Mouse (Mus musculus) brown adipose tissue, adult 24 weeks (tissue): Measurements from ENCODE around the gene Deaf1. TPM values are rescaled to one million over a fixed set of nuclear protein-coding genes. Genes with fewer than 3 reads are reported as not detected.
A peak's percentile ranks its signal among the peaks of the same experiment; 100 is the strongest.

ENCODE experiments used
- H3K27ac ChIP-seq: fragments of 200-500 bp; replicated peaks from 2 replicates; pipeline ENCODE4 v1.5.1; 2012; ENCODE audit warnings: low read depth, mild to moderate bottlenecking, low read length
- H3K4me1 ChIP-seq: fragments of 200-500 bp; 2 replicates; pipeline ENCODE4 v1.6.1; 2012; ENCODE audit warnings: low read length, mixed read lengths; ENCODE audit not compliant: control insufficient read depth, insufficient read depth, insufficient read length
- H3K4me3 ChIP-seq: fragments of 200-500 bp; 2 replicates; pipeline ENCODE4 v1.5.1; 2012; ENCODE audit warnings: low read depth, mild to moderate bottlenecking, low read length, moderate library complexity; ENCODE audit not compliant: insufficient read depth
- polyA plus RNA-seq: library from polyadenylated mRNA; stranded (reverse); fragments of >200 nt; gene quantifications from 2 replicates; pipeline ENCODE4 v1.2.4, GENCODE M21; 2012; ENCODE audit not compliant: missing spikeins, insufficient read depth, insufficient read length

The Deaf1 gene
- 5.9 and 15.8 TPM in 2 replicates for polyA plus RNA-seq

DNA sequence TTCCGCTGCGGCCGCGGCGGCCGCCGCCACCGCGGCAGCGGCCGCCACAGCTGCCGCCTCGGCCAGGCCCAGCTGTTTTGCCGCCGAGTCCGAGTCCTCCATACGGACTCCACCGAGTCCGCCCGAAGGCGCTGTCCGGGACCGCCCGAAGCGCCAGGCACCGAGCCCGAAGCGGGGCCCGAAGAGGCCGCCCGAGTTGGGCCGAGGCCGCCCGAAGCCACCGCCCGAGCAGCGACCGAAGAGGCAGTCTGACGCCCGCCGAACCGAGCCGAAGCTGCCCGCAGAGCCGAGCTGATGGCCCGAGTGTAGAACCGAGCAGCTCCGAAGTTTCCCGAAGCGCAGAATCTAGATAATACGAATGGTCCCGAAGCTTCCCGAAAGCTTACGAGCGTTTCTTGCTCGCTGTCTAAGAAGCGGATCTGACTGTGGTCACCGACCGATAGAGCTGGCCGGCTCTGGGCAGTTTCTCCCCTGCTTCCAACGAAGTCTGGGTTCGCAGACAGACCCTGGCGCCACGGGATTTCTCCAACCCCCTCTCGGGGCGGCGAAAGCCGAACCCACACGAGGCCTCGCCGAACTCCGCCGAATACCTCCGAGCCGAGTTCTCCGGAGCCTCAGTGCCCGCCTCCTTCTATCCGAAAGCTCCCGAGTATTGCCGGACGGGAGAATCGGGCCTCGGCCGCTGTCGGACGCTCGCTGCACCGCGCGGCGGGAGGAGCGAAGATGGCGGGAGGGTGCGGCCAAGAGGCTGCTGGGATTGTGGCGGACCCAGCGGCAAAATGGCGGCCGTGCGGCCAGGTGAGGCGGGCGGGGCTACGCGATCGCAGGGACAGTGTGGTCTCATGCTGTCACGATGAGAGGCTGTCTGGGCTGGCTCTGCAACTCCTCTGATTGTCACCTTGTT lies at the start of gene Deaf1, which contains the start of gene Tmem80:
TSS of gene Deaf1 (minus strand) at position 222 of the 904 bp plus-strand sequence.
TSS of gene Tmem80 (plus strand) at position 271 of the 904 bp plus-strand sequence.
- Histone ChIP-seq H3K4me3 (peak within 1 kb of the TSS; percentile 75), H3K27ac (peak within 1 kb of the TSS; percentile 99)

GRCm38 (mm10) chr7:141374399-141374798 lies 46.9 kb upstream of the Deaf1 start:
- H3K4me1 ChIP-seq: no peaks in the 10 kb centered on the region
- no peak overlapping the region for H3K27ac ChIP-seq
- no peak overlapping the region for H3K4me3 ChIP-seq

More for the DNA sequence above, at the start of gene Deaf1, which contains the start of gene Tmem80:
- peaks cover 16% of the 10 kb centered on the region for H3K4me1 ChIP-seq

DNA sequence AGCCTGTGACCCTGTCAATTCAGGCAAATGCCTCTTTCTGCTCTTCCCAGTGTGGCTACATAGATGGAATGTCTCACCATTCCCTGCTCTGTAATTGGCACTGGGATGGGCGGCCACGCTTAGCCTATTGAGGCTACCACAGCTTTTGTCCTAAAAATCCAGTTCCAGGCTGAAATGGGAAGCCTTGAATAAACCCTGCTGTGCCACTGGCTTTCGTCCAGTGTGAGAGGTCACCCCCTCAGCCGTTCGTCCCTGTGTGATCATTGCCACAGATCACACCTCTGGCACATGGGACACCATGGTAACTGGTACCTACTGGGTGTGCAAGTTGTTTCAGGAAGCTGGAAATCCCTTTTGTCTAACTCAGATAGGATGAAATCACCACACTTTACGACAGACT lies 46.1 kb upstream of the Deaf1 start:
- Histone ChIP-seq H3K4me3 (no peak overlapping the region), H3K27ac (peak overlapping the region; percentile 82), H3K4me1 (no peaks in the 10 kb centered on the region)

- Histone ChIP-seq H3K4me3 (no peak overlapping the region), H3K4me1 (no peaks in the 10 kb centered on the region), H3K27ac (peak overlapping the region; percentile 17; the same call in 1 of the 2 replicates)
Observed at GRCm38 (mm10) chr7:141371942-141372595, 44.6 kb upstream of the Deaf1 start.

DNA sequence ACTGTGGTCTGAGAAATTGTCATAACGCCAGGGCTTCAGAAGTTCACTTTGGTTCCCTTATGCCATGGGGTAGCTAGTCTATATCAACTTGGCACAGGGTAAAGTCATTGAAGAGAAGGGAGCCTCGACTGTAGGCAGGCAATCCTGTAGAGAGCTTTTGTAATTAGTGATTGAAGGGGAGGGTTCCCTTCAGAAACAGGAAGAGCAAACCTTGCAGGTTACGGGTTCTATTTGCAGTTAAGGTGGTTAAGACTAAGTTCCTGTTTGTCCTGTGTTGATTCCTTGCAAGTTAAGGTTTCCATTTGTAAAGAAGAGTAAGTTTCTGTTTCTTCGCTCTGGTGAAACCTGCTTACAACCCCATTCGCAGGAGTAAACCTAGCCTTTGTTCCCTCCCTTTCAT lies 42.4 kb upstream of the Deaf1 start:
- H3K4me3 ChIP-seq: no peak overlapping the region
- H3K27ac ChIP-seq: no peak overlapping the region
- H3K4me1 ChIP-seq: no peaks in the 10 kb centered on the region

- Histone ChIP-seq H3K4me3 (no peak overlapping the region), H3K27ac (no peak overlapping the region), H3K4me1 (no peaks in the 10 kb centered on the region)
Observed at GRCm38 (mm10) chr7:141367358-141367757, 39.9 kb upstream of the Deaf1 start.

GRCm38 (mm10) chr7:141365049-141365445 lies 37.6 kb upstream of the Deaf1 start:
- H3K4me1 ChIP-seq: no peaks in the 10 kb centered on the region
- H3K27ac ChIP-seq: no peak overlapping the region
- H3K4me3 ChIP-seq: no peak overlapping the region

GRCm38 (mm10) chr7:141364349-141365048 lies 37.0 kb upstream of the Deaf1 start:
- Histone ChIP-seq H3K4me1 (no peaks in the 10 kb centered on the region), H3K4me3 (no peak overlapping the region), H3K27ac (no peak overlapping the region)

DNA sequence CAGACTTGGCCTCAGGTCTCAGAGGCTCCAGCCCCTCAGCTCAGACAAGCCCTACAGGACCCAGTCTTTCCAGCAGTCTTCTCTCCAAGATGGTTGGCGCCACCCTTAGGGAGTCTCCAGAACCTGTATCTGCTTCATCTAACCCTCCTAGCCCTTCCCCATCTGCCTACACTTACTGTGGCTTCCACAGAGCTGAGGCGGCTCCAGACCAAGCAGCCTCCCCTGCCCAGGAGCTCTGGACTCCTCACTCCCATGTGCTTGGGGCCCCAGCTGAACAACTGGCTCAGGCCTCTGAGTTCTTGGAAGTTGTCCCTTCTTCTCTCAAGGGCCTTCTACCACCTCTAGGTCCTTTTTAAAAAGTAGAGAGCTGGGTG lies 36.2 kb upstream of the Deaf1 start:
- Histone ChIP-seq H3K4me1 (no peaks in the 10 kb centered on the region), H3K27ac (no peak overlapping the region), H3K4me3 (no peak overlapping the region)

GRCm38 (mm10) chr7:141363106-141363751 lies 35.7 kb upstream of the Deaf1 start:
- no peaks in the 10 kb centered on the region for H3K4me1 ChIP-seq
- no peak overlapping the region for H3K27ac ChIP-seq
- no peak overlapping the region for H3K4me3 ChIP-seq

DNA sequence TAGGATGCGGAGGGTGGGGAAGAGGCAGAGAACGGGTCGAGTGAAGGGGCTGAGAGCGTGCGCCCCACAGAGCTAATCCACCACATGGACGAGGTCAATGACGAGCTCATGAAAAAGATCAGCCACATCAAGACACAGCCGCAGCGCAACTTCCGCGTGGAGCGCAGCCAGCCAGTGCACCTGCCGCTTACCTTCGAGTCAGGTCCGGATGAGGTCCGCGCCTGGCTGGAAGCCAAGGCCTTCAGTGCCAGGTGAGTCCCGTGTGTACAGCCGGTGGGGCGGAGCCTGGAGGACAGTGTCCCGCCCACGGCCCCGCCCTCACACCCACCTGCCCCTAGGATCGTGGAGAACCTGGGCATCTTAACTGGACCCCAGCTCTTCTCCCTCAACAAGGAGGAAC lies 34.0 kb upstream of the Deaf1 start:
- H3K4me1 ChIP-seq: no peaks in the 10 kb centered on the region
- no peak overlapping the region for H3K4me3 ChIP-seq
- no peak overlapping the region for H3K27ac ChIP-seq

DNA sequence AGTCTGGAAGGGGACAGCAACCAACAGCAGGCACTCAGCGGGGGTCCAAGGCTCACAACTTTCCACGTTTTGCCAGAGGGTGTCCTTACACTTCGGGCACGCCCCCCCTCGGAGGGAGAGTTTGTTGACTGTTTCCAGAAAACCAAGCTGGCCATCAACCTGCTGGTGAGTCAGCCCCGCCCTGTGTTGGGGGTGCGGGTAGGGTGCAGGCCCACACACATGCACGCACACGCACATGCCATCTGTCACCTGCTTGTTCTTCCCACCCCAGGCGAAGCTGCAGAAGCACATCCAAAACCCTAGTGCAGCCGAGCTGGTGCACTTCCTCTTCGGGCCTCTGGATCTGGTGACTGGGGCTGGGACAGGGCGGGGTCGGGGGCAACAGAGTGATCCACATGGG lies 29.5 kb upstream of the Deaf1 start:
- Histone ChIP-seq H3K4me3 (no peak overlapping the region), H3K27ac (no peak overlapping the region), H3K4me1 (no peaks in the 10 kb centered on the region)

- H3K4me1 ChIP-seq: no peaks in the 10 kb centered on the region
- no peak overlapping the region for H3K27ac ChIP-seq
- H3K4me3 ChIP-seq: no peak overlapping the region
Observed at GRCm38 (mm10) chr7:141355626-141356326, 28.3 kb upstream of the Deaf1 start.

DNA sequence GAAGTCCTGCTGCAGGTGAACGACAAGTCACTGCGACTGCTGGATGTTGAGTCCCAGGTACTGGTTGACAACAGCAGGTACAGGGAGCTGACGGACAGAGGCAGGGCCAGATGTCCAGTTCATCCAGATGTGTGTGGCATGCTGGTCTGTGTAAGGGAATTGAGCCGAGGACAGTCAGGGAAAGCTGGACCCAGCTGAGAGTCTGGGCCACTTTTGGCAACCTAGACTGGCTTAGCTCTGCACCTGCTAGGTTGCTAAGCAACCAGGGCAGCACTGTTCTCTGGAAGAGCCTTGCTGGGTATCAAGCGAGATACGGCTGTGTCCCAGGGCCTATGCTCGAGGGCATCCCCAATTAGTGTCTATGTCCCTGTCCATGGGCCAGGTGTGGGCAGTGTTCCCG lies 27.6 kb upstream of the Deaf1 start:
- Histone ChIP-seq H3K4me3 (no peak overlapping the region), H3K27ac (no peak overlapping the region), H3K4me1 (no peaks in the 10 kb centered on the region)
